Mouse (Mus musculus): Measurements from ENCODE around the gene Inip. TPM values are rescaled to one million over a fixed set of nuclear protein-coding genes. Genes with fewer than 3 reads are reported as not detected.

Inip gene
- polyA plus RNA-seq, 1 experiment: 1.6 TPM

DNA sequence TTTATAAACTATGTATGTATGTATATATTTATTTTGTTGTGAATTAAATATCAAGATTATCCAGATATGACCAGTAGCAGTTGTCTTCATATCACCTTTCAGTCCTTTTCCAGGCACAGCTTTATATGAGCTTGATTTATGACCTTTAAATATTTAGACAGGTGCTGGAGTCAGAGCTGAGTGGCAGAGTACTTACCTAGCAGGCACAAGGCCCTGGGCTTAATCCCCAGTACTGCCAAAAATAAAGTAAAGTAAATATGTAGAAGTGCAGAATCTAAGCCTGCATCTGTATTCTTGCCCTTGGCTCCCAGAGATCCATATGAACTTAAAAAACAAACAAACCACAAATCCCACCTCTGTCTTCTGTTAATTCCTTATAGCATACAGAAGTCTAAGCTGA lies 12.4 kb downstream of the Inip start:
- TF ChIP-seq TAL1 (IDR thresholded peaks at IDR 0.05; ENCODE audit: low read length) (no peak), GATA1 (IDR thresholded peaks at IDR 0.05; ENCODE audit: low read length) (no peak)
- Histone ChIP-seq H3K9me3 (ENCODE audit: control insufficient read depth, low read length) (no peaks in the 10 kb centered on the region), H3K36me3 (ENCODE audit: control insufficient read depth) (no peaks in the 10 kb centered on the region), H3K4me1 (ENCODE audit: control insufficient read depth) (peaks cover 6% of the 10 kb centered on the region), H3K4me3 (replicated peaks) (no peak overlapping the region), H3K27me3 (ENCODE audit: control insufficient read depth) (peaks cover 11% of the 10 kb centered on the region)

DNA sequence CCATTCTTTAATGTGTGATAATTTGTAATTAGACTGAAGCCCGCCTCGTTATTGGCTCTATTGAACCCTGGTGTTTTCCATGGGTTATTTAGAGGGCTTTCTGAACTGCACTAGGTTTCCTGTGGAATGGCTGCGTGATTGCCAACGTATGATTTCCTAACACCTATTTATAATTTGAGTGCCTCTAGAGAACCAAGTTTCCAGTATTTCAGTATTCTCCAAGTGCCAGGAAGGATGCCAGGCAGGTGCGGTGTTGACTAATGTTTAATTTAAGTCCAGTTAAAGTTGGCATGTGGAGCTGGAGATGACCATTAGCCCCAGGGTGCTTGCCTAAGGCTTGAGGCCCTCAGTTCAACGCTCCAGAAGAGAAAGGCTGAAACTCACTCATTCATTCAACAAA lies 14.3 kb downstream of the Inip start:
- Histone ChIP-seq H3K36me3 (ENCODE audit: control insufficient read depth) (no peaks in the 10 kb centered on the region), H3K4me3 (replicated peaks) (no peak overlapping the region), H3K4me1 (ENCODE audit: control insufficient read depth) (peaks cover 13% of the 10 kb centered on the region), H3K9me3 (ENCODE audit: control insufficient read depth, low read length) (no peaks in the 10 kb centered on the region), H3K27me3 (ENCODE audit: control insufficient read depth) (peaks cover 8% of the 10 kb centered on the region)
- no peak for TF ChIP-seq GATA1 (IDR thresholded peaks at IDR 0.05; ENCODE audit: low read length)
- no peak for TF ChIP-seq TAL1 (IDR thresholded peaks at IDR 0.05; ENCODE audit: low read length)

DNA sequence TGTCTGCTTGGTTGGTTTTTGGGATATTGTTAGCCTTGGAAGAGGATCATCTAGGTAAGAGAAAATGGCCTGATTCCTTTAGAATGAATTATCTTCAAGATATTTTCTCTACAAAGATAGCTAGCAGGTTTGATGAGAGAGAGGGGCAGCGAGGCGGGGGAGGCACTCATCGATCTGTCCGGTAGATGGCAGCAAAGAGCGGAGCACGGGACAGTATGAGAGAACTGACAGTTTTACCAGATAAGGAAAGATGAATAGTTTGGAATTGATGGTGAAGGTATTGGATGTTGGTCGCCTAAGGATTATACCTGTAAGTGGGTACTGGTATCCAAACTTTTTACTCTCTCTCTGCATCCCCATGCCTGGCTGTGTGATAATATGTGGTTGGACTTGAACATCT lies 14.7 kb downstream of the Inip start:
- TF ChIP-seq TAL1 (IDR thresholded peaks at IDR 0.05; ENCODE audit: low read length) (no peak), GATA1 (IDR thresholded peaks at IDR 0.05; ENCODE audit: low read length) (no peak)
- Histone ChIP-seq H3K9me3 (ENCODE audit: control insufficient read depth, low read length) (no peaks in the 10 kb centered on the region), H3K4me1 (ENCODE audit: control insufficient read depth) (peaks cover 17% of the 10 kb centered on the region), H3K27me3 (ENCODE audit: control insufficient read depth) (peaks cover 4% of the 10 kb centered on the region), H3K36me3 (ENCODE audit: control insufficient read depth) (peaks cover 1% of the 10 kb centered on the region), H3K4me3 (replicated peaks) (no peak overlapping the region)

DNA sequence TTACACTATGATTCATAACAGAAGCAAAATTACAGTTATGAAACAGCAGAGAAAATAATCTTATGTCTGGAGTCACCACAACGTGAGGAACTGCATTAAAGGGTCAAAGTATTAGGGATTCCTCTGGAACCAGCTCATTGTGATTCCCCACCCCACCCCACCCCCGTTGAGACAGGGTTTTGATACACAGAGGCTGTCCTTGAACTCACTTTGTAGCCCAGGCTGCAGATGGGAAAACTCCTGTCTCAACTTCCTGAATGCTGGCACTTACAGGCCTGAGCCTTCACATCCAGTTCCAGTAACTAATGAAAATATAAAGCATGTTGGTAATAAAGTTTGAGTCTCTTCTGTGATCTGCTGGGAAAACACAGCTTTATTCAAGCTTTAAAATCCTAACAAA lies 16.0 kb downstream of the Inip start:
- Histone ChIP-seq H3K36me3 (ENCODE audit: control insufficient read depth) (peaks cover 4% of the 10 kb centered on the region), H3K4me3 (replicated peaks) (no peak overlapping the region), H3K9me3 (ENCODE audit: control insufficient read depth, low read length) (no peaks in the 10 kb centered on the region), H3K27me3 (ENCODE audit: control insufficient read depth) (0 out of 2 replicates have a peak, but pooled peaks cover 2% of the 10 kb centered on the region), H3K4me1 (ENCODE audit: control insufficient read depth) (peaks cover 22% of the 10 kb centered on the region)
- TF ChIP-seq TAL1 (IDR thresholded peaks at IDR 0.05; ENCODE audit: low read length) (no peak), GATA1 (IDR thresholded peaks at IDR 0.05; ENCODE audit: low read length) (no peak)

DNA sequence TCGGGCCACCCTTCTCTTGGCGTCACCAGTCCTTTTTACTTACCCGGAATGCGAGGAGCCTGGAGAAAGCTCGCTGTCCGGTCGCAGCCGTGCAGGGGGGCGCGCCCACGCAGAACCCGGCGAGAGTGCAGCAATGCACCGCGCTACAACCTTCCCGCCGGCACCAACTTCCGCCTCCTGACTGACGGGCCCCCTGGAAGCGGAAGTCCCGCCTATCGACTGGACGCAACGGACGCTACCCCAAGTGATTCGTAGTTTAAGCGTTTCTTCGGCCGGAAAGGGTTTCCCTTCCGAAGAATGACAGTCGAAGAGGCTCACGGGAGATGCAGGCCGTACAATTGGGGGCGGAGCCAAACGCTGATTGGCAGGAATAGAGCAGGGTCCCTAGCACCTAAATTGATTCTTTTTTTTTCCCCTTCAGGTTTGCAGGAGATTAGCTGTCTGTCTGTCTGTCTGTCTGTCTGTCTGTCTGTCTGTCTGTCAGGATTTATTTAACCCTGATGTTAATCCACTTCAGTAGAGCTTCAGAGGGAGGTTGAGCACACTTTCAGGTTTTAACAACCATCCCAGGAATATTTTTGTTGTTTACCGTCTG lies 17.6 kb downstream of the Inip start:
- Histone ChIP-seq H3K36me3 (ENCODE audit: control insufficient read depth) (peaks cover 10% of the 10 kb centered on the region), H3K4me1 (ENCODE audit: control insufficient read depth) (peaks cover 32% of the 10 kb centered on the region), H3K4me3 (replicated peaks) (peak overlapping the region; percentile 79), H3K27me3 (ENCODE audit: control insufficient read depth) (no peaks in the 10 kb centered on the region), H3K9me3 (ENCODE audit: control insufficient read depth, low read length) (no peaks in the 10 kb centered on the region)
- no peak for TF ChIP-seq GATA1 (IDR thresholded peaks at IDR 0.05; ENCODE audit: low read length)
- TF ChIP-seq TAL1 (IDR thresholded peaks at IDR 0.05; ENCODE audit: low read length): no peak

DNA sequence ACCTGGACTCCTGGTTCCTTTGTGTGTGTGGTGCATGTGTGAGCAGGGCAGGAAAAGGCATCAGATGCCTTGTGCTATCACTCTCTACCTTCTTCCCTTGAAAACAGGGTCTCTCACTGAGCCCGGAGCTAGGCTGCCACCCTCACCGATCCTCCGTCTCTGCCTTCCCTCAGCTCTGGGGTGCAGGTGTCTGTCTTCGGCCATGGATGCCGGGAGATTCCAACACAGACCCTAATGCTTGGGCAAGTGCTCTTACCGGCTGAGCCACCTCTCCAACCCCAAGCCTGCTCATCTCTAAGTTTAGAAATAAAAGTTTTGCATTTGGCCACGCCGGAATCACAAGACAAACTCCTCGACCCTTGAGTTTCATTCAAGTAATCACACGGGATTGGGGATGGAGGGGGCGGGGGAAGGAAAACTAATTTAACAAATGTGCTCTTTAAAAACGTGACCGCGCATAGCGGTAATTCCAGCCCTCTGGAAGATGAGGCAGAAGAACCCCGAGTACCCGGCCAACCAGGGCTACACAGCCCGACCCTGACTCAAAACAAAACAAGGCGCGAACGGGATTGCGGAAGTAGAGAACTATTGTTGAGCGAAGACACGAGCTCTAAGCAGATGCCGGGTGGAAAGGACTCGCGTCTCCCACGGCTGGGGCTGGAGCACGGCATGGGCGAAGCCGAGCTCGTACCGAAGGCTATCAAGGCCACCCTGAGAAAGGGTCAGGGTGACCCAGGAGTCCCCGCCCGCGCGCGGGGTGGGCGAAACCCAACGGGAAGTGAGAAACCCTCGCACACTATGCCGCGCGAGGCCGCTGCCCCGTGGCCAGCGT lies 18.3 kb downstream of the Inip start:
- peaks cover 32% of the 10 kb centered on the region for H3K4me1 ChIP-seq (ENCODE audit: control insufficient read depth)
- H3K27me3 ChIP-seq (ENCODE audit: control insufficient read depth): no peaks in the 10 kb centered on the region

DNA sequence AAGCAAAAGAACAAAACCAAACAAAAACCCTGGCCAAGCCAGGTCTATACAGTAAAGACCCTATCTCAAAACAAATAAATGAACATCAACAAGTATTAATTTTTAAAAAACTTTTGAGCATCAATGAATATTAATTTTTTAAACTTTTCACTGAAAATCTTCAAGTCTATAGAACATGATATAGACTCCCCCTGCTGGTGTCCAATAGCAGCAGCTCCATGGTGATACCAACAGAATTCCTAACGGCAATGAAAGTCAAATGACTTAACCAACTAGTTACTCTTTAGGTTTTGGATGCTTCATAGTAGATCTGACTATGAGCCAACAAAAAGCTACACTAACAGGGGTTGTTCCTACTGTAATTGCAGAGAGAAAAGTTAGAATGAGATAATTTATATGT lies 20.8 kb downstream of the Inip start:
- Histone ChIP-seq H3K4me3 (replicated peaks) (no peak overlapping the region), H3K9me3 (ENCODE audit: control insufficient read depth, low read length) (no peaks in the 10 kb centered on the region), H3K4me1 (ENCODE audit: control insufficient read depth) (peaks cover 39% of the 10 kb centered on the region), H3K27me3 (ENCODE audit: control insufficient read depth) (no peaks in the 10 kb centered on the region), H3K36me3 (ENCODE audit: control insufficient read depth) (peaks cover 31% of the 10 kb centered on the region)
- TF ChIP-seq TAL1 (IDR thresholded peaks at IDR 0.05; ENCODE audit: low read length) (no peak), GATA1 (IDR thresholded peaks at IDR 0.05; ENCODE audit: low read length) (no peak)

More for the DNA sequence above, 18.3 kb downstream of the Inip start:
- Histone ChIP-seq H3K9me3 (ENCODE audit: control insufficient read depth, low read length) (no peaks in the 10 kb centered on the region), H3K36me3 (ENCODE audit: control insufficient read depth) (peaks cover 10% of the 10 kb centered on the region), H3K4me3 (replicated peaks) (peak overlapping the region; percentile 79)
- TF ChIP-seq TAL1 (IDR thresholded peaks at IDR 0.05; ENCODE audit: low read length) (no peak), GATA1 (IDR thresholded peaks at IDR 0.05; ENCODE audit: low read length) (no peak)

DNA sequence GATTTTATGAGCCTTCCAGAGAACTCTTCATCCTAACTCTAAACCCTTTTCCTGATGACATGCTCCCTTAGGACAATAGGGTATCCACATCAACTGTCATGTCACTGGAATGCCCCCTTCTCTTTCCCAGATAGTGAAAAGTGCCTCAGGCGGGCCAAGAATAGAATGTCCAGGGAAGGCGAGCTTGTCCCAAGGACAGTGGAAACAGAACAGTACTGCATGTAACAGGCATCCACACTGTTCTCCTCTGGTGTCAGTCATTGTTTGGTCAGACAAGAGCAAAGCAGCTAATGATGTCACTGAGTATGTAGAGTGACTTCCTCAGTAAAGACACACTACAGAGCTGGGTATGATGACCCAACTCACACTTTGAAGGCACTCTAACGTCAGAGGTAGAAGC lies 23.6 kb downstream of the Inip start:
- H3K9me3 ChIP-seq (ENCODE audit: control insufficient read depth, low read length): no peaks in the 10 kb centered on the region
- peaks cover 30% of the 10 kb centered on the region for H3K4me1 ChIP-seq (ENCODE audit: control insufficient read depth)
- H3K4me3 ChIP-seq (replicated peaks): no peak overlapping the region
- no peaks in the 10 kb centered on the region for H3K27me3 ChIP-seq (ENCODE audit: control insufficient read depth)
- H3K36me3 ChIP-seq (ENCODE audit: control insufficient read depth): peaks cover 53% of the 10 kb centered on the region
- TF ChIP-seq TAL1 (IDR thresholded peaks at IDR 0.05; ENCODE audit: low read length): no peak
- no peak for TF ChIP-seq GATA1 (IDR thresholded peaks at IDR 0.05; ENCODE audit: low read length)

DNA sequence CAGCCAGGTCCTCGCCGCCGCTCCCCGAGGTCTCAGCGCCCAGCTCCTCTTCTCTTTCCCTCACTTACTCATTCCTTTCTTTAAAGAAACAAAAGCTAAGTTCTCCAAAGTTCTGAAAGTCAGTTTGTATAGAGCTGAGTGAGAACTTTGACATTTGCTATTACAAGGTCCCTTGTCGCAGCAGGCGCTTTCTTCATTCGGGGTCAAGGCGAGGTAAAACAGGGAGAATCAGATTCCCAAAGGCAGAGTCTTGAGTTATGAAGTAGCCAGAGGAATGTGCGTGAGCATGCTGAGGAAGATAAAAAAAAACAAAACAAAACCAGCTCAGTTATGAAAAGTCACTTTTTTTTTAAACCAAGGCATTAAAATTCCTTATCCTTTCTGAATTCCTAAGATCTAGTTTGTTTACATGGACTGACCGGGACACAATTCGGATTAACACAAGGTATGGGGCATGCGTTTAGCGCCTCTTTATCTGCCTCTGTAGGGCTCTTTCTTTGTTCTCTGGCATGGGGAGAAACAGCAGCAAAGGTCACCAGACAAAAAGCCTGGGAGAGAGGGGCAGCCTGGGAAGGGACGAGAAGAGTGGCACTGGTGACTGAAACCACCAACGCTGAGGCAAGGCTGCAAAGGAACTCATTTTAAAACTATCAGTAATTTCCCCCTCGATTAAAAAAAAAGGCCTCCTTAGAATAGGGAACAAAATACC lies 29.1 kb downstream of the Inip start:
- Histone ChIP-seq H3K36me3 (ENCODE audit: control insufficient read depth) (peaks cover 78% of the 10 kb centered on the region), H3K4me3 (replicated peaks) (no peak overlapping the region), H3K27me3 (ENCODE audit: control insufficient read depth) (no peaks in the 10 kb centered on the region), H3K9me3 (ENCODE audit: control insufficient read depth, low read length) (no peaks in the 10 kb centered on the region), H3K4me1 (ENCODE audit: control insufficient read depth) (peaks cover 5% of the 10 kb centered on the region)
- no peak for TF ChIP-seq TAL1 (IDR thresholded peaks at IDR 0.05; ENCODE audit: low read length)
- TF ChIP-seq GATA1 (IDR thresholded peaks at IDR 0.05; ENCODE audit: low read length): no peak
